Comparison of ENCODE assay signal across 27 mouse cellular contexts in genomic region chr1:38658933-38659553, GRCm38 (mm10). TPM values are rescaled to one million over a fixed set of nuclear protein-coding genes. Genes with fewer than 3 reads are reported as not detected.
DNase-seq lines count a peak whose midpoint lies in the region; ATAC-seq lines count a peak whose summit lies in the region.
"Had no signal": no experiment of that assay in that cellular context is flagged by ENCODE, and none has a peak within 500 bp of the region (broad histone marks: within the 10 kb centered on the region; RNA-seq: fewer than 3 reads in every experiment).

No protein-coding gene starts in this region.

- 87% methylated on average over 4 of the region's 4 CpGs for WGBS in forebrain, embryonic 10.5 days
- 73% methylated on average over 4 of the region's 4 CpGs for WGBS in forebrain, embryonic 16.5 days
- WGBS in embryonic facial prominence, embryonic 13.5 days = 48% methylated on average over 4 of the region's 4 CpGs
- 40% methylated on average over 4 of the region's 4 CpGs for WGBS in limb, embryonic 12.5 days
- 79% methylated on average over 4 of the region's 4 CpGs for WGBS in hindbrain, embryonic 16.5 days

- peaks cover 6% of the 10 kb centered on the region; the same call in 1 of the 2 replicates for H3K9me3 ChIP-seq in forebrain, embryonic 10.5 days
- no peaks in the 10 kb centered on the region for H3K9me3 ChIP-seq in forebrain, embryonic 16.5 days (ENCODE audit: control insufficient read depth, low read length)
- H3K9me3 ChIP-seq in embryonic facial prominence, embryonic 13.5 days = no peaks in the 10 kb centered on the region
- no peaks in the 10 kb centered on the region for H3K9me3 ChIP-seq in limb, embryonic 12.5 days
- H3K9me3 ChIP-seq in hindbrain, embryonic 16.5 days (ENCODE audit: control insufficient read depth, low read length) = no peaks in the 10 kb centered on the region
- H3K9me3 ChIP-seq: G1E; kidney, embryonic 15.5 days; liver, embryonic 15.5 days; lung, embryonic 15.5 days; megakaryocyte, embryonic 14.5 days; midbrain, embryonic 12.5 days; neural tube, embryonic 12.5 days had no signal

- DNase-seq in forebrain, embryonic 10.5 days (ENCODE audit: extremely low spot score, low spot score) = peak; percentile 5
- DNase-seq in 416B (ENCODE audit: low read depth) = peak; percentile 46
- no peak for DNase-seq in ovary, postnatal 14 days (ENCODE audit: low spot score)
- DNase-seq: adrenal gland, postnatal 14 days; cerebellum, adult 11-12 months; cerebellum, adult 9-11 months; forebrain, postnatal 0 days; gastrocnemius, postnatal 10 days; kidney, adult 18-20 months; kidney, postnatal 25 days had no signal

- H3K27ac ChIP-seq in forebrain, embryonic 10.5 days = no peak overlapping the region
- H3K27ac ChIP-seq in forebrain, embryonic 16.5 days (ENCODE audit: low read length) = no peak overlapping the region
- peak overlapping the region; percentile 69 for H3K27ac ChIP-seq in embryonic facial prominence, embryonic 13.5 days
- peak overlapping the region; percentile 77 for H3K27ac ChIP-seq in limb, embryonic 12.5 days
- H3K27ac ChIP-seq in hindbrain, embryonic 16.5 days (ENCODE audit: low read depth, low read length) = no peak overlapping the region
- H3K27ac ChIP-seq: hindbrain, embryonic 14.5 days; kidney, embryonic 15.5 days; left cerebral cortex, adult 2 months; liver, embryonic 15.5 days; lung, embryonic 15.5 days; midbrain, embryonic 12.5 days; neural tube, embryonic 12.5 days had no signal

- H3K9ac ChIP-seq in forebrain, embryonic 16.5 days (replicated peaks; ENCODE audit: low read depth, low read length) = no peak overlapping the region
- no peak overlapping the region for H3K9ac ChIP-seq in embryonic facial prominence, embryonic 13.5 days
- H3K9ac ChIP-seq in limb, embryonic 12.5 days (replicated peaks) = no peak overlapping the region
- no peak overlapping the region for H3K9ac ChIP-seq in hindbrain, embryonic 16.5 days (ENCODE audit: low read depth, low read length)
- H3K9ac ChIP-seq: forebrain, postnatal 0 days; hindbrain, embryonic 14.5 days; kidney, embryonic 15.5 days; liver, embryonic 15.5 days; lung, embryonic 15.5 days; midbrain, embryonic 12.5 days; neural tube, embryonic 12.5 days had no signal

- peaks cover 5% of the 10 kb centered on the region; the same call in 1 of the 2 replicates for H3K4me1 ChIP-seq in forebrain, embryonic 10.5 days
- H3K4me1 ChIP-seq in forebrain, embryonic 16.5 days (replicated peaks; ENCODE audit: control insufficient read depth, insufficient read depth, low read length) = no peaks in the 10 kb centered on the region
- H3K4me1 ChIP-seq in embryonic facial prominence, embryonic 13.5 days = peaks cover 45% of the 10 kb centered on the region
- H3K4me1 ChIP-seq in limb, embryonic 12.5 days (replicated peaks) = peaks cover 44% of the 10 kb centered on the region
- no peaks in the 10 kb centered on the region for H3K4me1 ChIP-seq in hindbrain, embryonic 16.5 days (ENCODE audit: control insufficient read depth, insufficient read depth, low read depth, low read length)
- H3K4me1 ChIP-seq: kidney, embryonic 15.5 days; liver, embryonic 15.5 days; lung, embryonic 15.5 days; midbrain, embryonic 12.5 days; neural tube, embryonic 12.5 days had no signal

- no peak overlapping the region for H3K4me3 ChIP-seq in forebrain, embryonic 10.5 days
- H3K4me3 ChIP-seq in forebrain, embryonic 16.5 days (replicated peaks; ENCODE audit: low read length) = no peak overlapping the region
- no peak overlapping the region for H3K4me3 ChIP-seq in embryonic facial prominence, embryonic 13.5 days
- H3K4me3 ChIP-seq in limb, embryonic 12.5 days (replicated peaks) = no peak overlapping the region
- no peak overlapping the region for H3K4me3 ChIP-seq in hindbrain, embryonic 16.5 days (ENCODE audit: low read length)
- H3K4me3 ChIP-seq: kidney, embryonic 15.5 days; left cerebral cortex, adult 2 months; liver, embryonic 15.5 days; lung, embryonic 15.5 days; megakaryocyte, embryonic 14.5 days; midbrain, embryonic 12.5 days; myocyte; neural tube, embryonic 12.5 days had no signal

- no peaks in the 10 kb centered on the region for H3K36me3 ChIP-seq in forebrain, embryonic 10.5 days (replicated peaks)
- H3K36me3 ChIP-seq in forebrain, embryonic 16.5 days (ENCODE audit: control insufficient read depth, insufficient read depth) = no peaks in the 10 kb centered on the region
- H3K36me3 ChIP-seq in embryonic facial prominence, embryonic 13.5 days = no peaks in the 10 kb centered on the region
- H3K36me3 ChIP-seq in limb, embryonic 12.5 days = no peaks in the 10 kb centered on the region
- no peaks in the 10 kb centered on the region for H3K36me3 ChIP-seq in hindbrain, embryonic 16.5 days (ENCODE audit: control insufficient read depth, insufficient read depth, low read length)
- H3K36me3 ChIP-seq: G1E; kidney, embryonic 15.5 days; liver, embryonic 15.5 days; lung, embryonic 15.5 days; midbrain, embryonic 12.5 days; neural tube, embryonic 12.5 days had no signal

- H3K27me3 ChIP-seq in forebrain, embryonic 10.5 days (ENCODE audit: poor library complexity, severe bottlenecking) = no peaks in the 10 kb centered on the region
- H3K27me3 ChIP-seq in forebrain, embryonic 16.5 days (replicated peaks; ENCODE audit: control insufficient read depth, insufficient read depth, low read length) = no peaks in the 10 kb centered on the region
- H3K27me3 ChIP-seq in embryonic facial prominence, embryonic 13.5 days = no peaks in the 10 kb centered on the region
- no peaks in the 10 kb centered on the region for H3K27me3 ChIP-seq in limb, embryonic 12.5 days
- H3K27me3 ChIP-seq in hindbrain, embryonic 16.5 days (replicated peaks; ENCODE audit: control insufficient read depth, insufficient read depth, low read length) = no peaks in the 10 kb centered on the region
- H3K27me3 ChIP-seq: kidney, embryonic 15.5 days; liver, embryonic 15.5 days; lung, embryonic 15.5 days; megakaryocyte, embryonic 14.5 days; midbrain, embryonic 12.5 days; neural tube, embryonic 12.5 days; Patski had no signal

- no peak overlapping the region for H3K4me2 ChIP-seq in forebrain, embryonic 16.5 days (ENCODE audit: low read length)
- no peak overlapping the region for H3K4me2 ChIP-seq in embryonic facial prominence, embryonic 13.5 days
- no peak overlapping the region for H3K4me2 ChIP-seq in limb, embryonic 12.5 days
- H3K4me2 ChIP-seq in hindbrain, embryonic 16.5 days (ENCODE audit: low read length) = no peak overlapping the region
- H3K4me2 ChIP-seq: heart, embryonic 11.5 days; hindbrain, embryonic 14.5 days; kidney, embryonic 15.5 days; liver, embryonic 15.5 days; lung, embryonic 15.5 days; midbrain, embryonic 12.5 days; neural tube, embryonic 12.5 days had no signal

- no peak for ATAC-seq in forebrain, embryonic 16.5 days
- ATAC-seq in embryonic facial prominence, embryonic 13.5 days (ENCODE audit: insufficient number of reproducible peaks, insufficient read depth, low FRiP score, low TSS enrichment, low read depth) = no peak
- ATAC-seq in limb, embryonic 12.5 days (ENCODE audit: insufficient number of reproducible peaks, insufficient read depth, low FRiP score, low TSS enrichment, low read depth) = no peak
- no peak for ATAC-seq in megakaryocyte, adult 5-6 weeks (ENCODE audit: poor library complexity, severe bottlenecking)
- no peak for ATAC-seq in hindbrain, embryonic 16.5 days
- ATAC-seq: forebrain, postnatal 0 days; Patski had no signal

RNA-seq across cellular contexts. Expression of gene Aff3, which starts 5.7 kb away (rescaled TPM):
- 3.4 and 3.5 TPM in 2 replicates for polyA plus RNA-seq in forebrain, embryonic 10.5 days (2016; fragmentation: Nextera tagmentation; extraction: Ambion mirVana)
- 16.9 and 22.4 TPM in 2 replicates for polyA plus RNA-seq in forebrain, embryonic 16.5 days (2015; fragmentation: Nextera tagmentation; extraction: Ambion mirVana)
- polyA plus RNA-seq in embryonic facial prominence, embryonic 13.5 days (2015; fragmentation: Nextera tagmentation; extraction: Ambion mirVana) = 12.0 and 20.1 TPM in 2 replicates
- 39.9 and 48.5 TPM in 2 replicates for polyA plus RNA-seq in limb, embryonic 12.5 days (2016; fragmentation: Nextera tagmentation; extraction: Ambion mirVana)
- 2.2 and 2.6 TPM in 2 replicates for total RNA-seq in megakaryocyte, adult 5-6 weeks (2015)
- total RNA-seq in megakaryocyte, adult 5-6 weeks (2017) = 2.2 and 2.4 TPM in 2 replicates
- polyA plus RNA-seq in hindbrain, embryonic 16.5 days (2015; fragmentation: Nextera tagmentation; extraction: Ambion mirVana) = 8.4 TPM in 2 replicates
- polyA plus RNA-seq: myocyte had no signal

Comparison
In these comparisons a context has a peak if more than half of its experiments do, and no peak if none do; other contexts are left out.
1. H3K27ac ChIP-seq: peak in embryonic facial prominence, embryonic 13.5 days (single experiment) and limb, embryonic 12.5 days (single experiment); none in forebrain, embryonic 10.5 days (single experiment), forebrain, embryonic 16.5 days (single experiment) and hindbrain, embryonic 16.5 days (single experiment).